Mouse (Mus musculus) cerebellum, adult 2 months (tissue): ENCODE measurements around the gene Cngb1. TPM values are rescaled to one million over a fixed set of nuclear protein-coding genes. Genes with fewer than 3 reads are reported as not detected.
"Not testable (repeated sequence)": the region's sequence is repeated elsewhere in the genome, so short reads cannot be mapped to it uniquely, and the experiment has no call there.

Experiments
- DNase-seq, 2 experiments: peaks; one replicate each; pipeline ENCODE4 v3.0.0; 2021
- H3K27ac ChIP-seq: fragments of 200-500 bp; 2 replicates; pipeline ENCODE4 v1.5.1; 2012; ENCODE audit warnings: low read length, control low read depth, inconsistent platforms; ENCODE audit not compliant: insufficient read depth
- H3K27me3 ChIP-seq: fragments of 200-500 bp; 2 replicates; pipeline ENCODE4 v1.6.1; 2012; ENCODE audit warnings: inconsistent platforms, mild to moderate bottlenecking, low read length, moderate library complexity; ENCODE audit not compliant: control insufficient read depth, insufficient read depth
- H3K4me1 ChIP-seq: fragments of 200-500 bp; 2 replicates; pipeline ENCODE4 v1.6.1; 2011; ENCODE audit warnings: low read length; ENCODE audit not compliant: control insufficient read depth, insufficient read depth
- H3K4me3 ChIP-seq: fragments of 200-500 bp; replicated peaks from 2 replicates; pipeline ENCODE3; 2011; ENCODE audit warnings: mild to moderate bottlenecking, low read depth, low read length, control low read depth; ENCODE audit not compliant: insufficient read depth
- CTCF ChIP-seq: fragments of 200-500 bp; IDR thresholded peaks from 2 replicates; pipeline ENCODE4 v1.5.1; 2011; ENCODE audit warnings: low read depth, mild to moderate bottlenecking, control low read depth, low read length, moderate library complexity, borderline replicate concordance; ENCODE audit not compliant: insufficient read depth
- POLR2A ChIP-seq: fragments of 200-500 bp; IDR thresholded peaks from 2 replicates; pipeline ENCODE4 v1.6.1; 2011; ENCODE audit warnings: low read length, control low read depth, borderline replicate concordance; ENCODE audit not compliant: insufficient read depth
- WGBS: fragments of 180-500 bp; shearing (Covaris S2); methylation state at CpG from one replicate; pipeline ENCODE4 v1.1.7; 2018; 5-methylcytosine and 5-hydroxymethylcytosine counted together
- polyA plus RNA-seq: library from polyadenylated mRNA; depleted of rRNA; stranded (reverse); fragments of >200 nt; gene quantifications from 2 replicates; pipeline ENCODE4 v1.2.3, GENCODE M21; 2012

Cngb1 gene
- polyA plus RNA-seq, 1 experiment, result 0.41 TPM

DNA sequence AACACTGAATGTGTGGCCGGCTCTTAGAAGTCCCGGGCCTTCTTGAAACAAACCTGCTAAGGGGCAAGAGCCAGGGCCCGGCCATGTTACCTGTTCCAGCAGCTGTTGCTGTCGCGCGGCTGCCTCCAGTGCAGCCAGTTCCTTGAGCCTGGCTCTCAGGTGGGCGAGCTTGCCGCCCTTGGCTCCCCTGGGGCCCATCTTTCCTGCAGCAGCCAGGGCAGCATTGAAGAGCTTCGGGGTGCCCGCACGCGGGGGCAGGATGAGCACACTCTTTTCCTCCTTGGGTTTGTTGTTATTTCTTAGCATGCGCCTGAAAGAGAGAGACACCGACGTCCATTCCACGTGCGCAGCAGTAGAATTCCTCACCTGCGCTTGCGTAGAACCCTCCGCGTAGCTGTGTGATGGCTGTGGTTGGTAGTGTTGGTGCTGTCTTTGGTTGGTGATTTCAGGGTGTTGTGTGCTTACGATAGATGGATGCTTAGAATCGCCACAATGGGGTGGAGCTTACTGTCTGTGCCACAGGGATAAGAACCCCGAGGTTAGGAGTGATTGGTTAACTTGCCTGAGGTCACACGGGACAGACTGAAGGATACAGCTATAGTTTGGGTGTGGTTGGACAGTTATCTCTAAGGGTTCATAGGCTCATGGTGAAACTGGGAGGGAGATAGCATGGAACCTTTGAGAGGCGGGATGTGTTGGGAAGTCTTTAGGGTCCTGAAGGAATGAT, 64.1 kb downstream of the Cngb1 start:
- no peak for TF ChIP-seq POLR2A
- no peak for TF ChIP-seq CTCF
- 90% methylated on average over 26 of the region's 26 CpGs for WGBS
- peaks cover 5% of the 10 kb centered on the region for H3K4me1 ChIP-seq
- no peak overlapping the region for H3K27ac ChIP-seq
- no peak for DNase-seq
- H3K27me3 ChIP-seq, result no peaks in the 10 kb centered on the region
- H3K4me3 ChIP-seq, result no peak overlapping the region

DNA sequence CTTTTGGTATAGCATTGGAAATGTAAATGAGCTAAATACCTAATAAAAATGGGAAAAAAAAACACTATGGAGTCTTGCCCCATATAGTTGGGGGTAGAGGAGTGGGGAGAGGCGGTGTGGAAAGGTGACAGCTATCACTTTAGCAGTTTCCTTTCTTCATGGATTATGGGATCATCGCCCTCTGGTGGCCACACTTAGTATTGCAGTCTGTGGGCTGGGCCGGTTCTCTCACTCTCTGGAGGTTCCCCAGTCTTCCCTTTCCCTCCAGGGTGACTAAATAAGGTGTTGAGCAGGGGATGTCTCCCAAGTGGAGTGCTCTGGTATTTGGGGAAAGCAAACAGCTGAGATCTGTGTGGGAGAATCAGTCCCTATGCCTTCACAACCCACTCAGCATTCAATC, 70.7 kb downstream of the Cngb1 start:
- Histone ChIP-seq H3K27me3 (no peaks in the 10 kb centered on the region), H3K27ac (no peak overlapping the region), H3K4me3 (no peak overlapping the region), H3K4me1 (no peaks in the 10 kb centered on the region)
- TF ChIP-seq POLR2A, result no peak
- peak; percentile 75 for TF ChIP-seq CTCF
- peak; percentile 43 to 72 for DNase-seq
- 6% methylated on average over 3 of the region's 3 CpGs for WGBS

DNA sequence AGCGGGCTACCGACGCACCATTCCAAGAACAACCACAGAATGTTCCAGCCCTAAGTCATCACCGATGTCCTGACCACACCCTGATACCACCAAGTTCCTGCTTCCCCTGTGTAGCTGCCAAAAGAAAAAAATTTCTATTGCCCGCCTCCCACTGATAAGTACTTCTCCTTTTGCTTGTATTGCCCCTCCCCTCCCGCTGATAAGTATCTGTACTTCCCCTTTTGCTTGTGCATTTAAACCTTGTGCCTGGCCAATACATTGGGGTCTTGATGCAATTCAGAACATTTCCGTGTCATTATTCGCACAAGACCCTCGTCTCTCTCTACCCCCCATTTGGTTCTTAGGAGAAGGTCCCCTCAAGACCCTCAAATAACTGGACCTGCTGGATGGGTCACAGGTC, 76.3 kb downstream of the Cngb1 start:
- WGBS, result 94% methylated on average over 9 of the region's 9 CpGs
- not testable (repeated sequence) for H3K4me1 ChIP-seq, H3K27ac ChIP-seq, H3K4me3 ChIP-seq, H3K27me3 ChIP-seq, DNase-seq

DNA sequence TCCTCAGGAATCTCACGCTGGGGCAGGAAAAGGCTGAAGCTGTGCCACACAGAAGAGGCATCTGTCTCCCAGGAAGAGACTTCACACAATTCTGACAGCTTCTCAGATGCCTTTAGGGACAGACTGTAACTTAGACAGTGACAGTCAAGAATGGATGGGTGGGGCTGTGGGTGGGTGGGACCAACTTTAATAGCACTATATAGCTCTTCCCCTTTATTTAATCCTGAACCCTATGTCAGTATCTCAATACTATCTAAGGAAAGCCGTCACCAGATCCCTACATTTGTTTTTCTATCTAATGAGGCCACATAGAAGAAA, 79.3 kb downstream of the Cngb1 start:
- no peak for TF ChIP-seq POLR2A
- TF ChIP-seq CTCF, result no peak
- no peak overlapping the region for H3K4me3 ChIP-seq
- WGBS, result 66% methylated on average over 2 of the region's 2 CpGs
- H3K4me1 ChIP-seq, result no peaks in the 10 kb centered on the region
- H3K27me3 ChIP-seq, result no peaks in the 10 kb centered on the region
- DNase-seq, result no peak
- H3K27ac ChIP-seq, result no peak overlapping the region

DNA sequence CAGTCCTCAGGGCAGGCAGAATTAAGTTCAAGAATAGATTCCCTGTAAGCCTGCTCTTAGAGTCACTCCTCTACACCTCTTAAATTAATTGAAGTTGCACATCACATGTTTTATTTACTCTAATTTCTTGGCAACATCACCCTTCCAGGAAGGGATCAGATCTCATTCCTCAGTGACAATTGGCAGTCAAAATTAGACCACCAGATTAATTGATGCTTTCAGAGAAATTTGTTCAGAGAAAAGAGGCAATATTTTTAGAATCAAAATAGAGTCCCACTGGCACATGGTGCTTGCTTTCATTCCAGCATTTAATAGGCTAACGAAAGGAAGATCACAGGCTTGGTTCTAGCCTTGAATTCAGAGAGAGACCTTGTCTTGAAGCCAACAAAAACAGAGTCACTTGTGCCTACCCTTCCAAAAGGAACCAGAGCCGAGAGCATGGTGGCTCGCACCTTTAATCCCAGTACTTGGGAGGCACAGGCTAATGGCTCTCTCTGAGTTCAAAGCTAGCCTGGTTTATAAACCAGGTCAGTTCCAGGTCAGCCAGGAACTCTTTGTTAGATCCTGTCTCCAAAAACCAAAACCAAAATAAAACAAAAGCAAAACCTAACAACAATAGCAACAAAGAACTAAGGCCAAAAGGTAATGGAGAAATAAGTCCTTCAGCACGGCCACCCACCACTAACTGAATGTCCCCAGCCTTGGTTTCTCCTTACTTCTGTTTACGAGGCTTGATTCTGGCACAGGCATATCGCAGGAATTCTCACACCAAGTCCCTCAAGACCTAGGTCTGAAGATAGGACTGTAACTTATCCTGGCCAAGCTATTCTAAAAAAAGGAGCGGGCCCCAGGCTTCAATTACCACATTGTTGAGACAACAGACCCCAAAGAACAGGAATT, 79.9 kb downstream of the Cngb1 start:
- Histone ChIP-seq H3K27ac (no peak overlapping the region), H3K27me3 (no peaks in the 10 kb centered on the region), H3K4me3 (no peak overlapping the region), H3K4me1 (no peaks in the 10 kb centered on the region)
- 57% methylated on average over 7 of the region's 7 CpGs for WGBS
- no peak for DNase-seq
- no peak for TF ChIP-seq CTCF
- TF ChIP-seq POLR2A, result no peak

DNA sequence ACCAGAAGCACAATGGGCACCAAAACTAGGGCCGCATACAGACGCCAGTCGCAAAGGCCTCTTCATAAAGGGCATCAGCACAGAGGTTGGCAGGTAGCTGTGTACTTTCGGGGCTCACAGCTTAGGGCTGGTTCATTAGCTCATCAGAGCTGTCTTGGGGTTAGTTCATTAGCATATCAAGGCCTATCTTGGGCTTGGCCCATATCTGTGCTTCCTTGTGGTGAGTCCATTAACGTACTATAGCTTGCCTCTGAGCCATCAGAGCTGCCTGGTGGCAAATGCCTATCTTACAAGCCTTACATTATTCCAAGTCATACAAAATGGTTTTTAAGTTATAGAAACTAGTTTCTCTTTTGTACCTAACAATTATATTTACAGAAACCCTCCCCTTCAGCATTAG, 82.4 kb downstream of the Cngb1 start:
- Histone ChIP-seq H3K4me1 (no peaks in the 10 kb centered on the region), H3K4me3 (no peak overlapping the region), H3K27me3 (no peaks in the 10 kb centered on the region), H3K27ac (no peak overlapping the region)
- TF ChIP-seq CTCF (no peak), POLR2A (no peak)
- 93% methylated on average over 5 of the region's 5 CpGs for WGBS
- DNase-seq, result no peak

DNA sequence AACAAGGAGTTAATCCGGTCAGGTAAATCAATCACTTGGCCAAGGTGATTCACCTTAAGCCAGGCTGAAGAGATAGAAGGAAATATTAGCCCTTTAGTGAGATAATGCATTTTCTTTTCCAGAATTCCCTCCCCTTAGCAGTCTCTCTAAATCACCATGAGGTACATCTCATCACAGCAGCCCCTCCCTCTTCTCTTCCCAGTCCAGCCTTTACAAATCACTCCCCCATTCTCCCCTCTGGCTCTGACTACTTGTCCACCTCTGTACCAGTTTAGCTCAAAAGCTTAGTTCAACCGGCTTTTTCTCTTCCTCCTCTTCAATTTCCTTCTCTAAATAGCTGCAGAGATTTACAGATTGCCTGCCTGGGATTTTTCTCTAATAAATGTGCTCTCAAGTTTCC, 85.3 kb downstream of the Cngb1 start:
- no peak for DNase-seq
- 67% methylated on average over 2 of the region's 2 CpGs for WGBS
- TF ChIP-seq POLR2A (no peak), CTCF (no peak)
- no peak overlapping the region for H3K4me3 ChIP-seq
- H3K27me3 ChIP-seq, result no peaks in the 10 kb centered on the region
- no peak overlapping the region for H3K27ac ChIP-seq
- no peaks in the 10 kb centered on the region for H3K4me1 ChIP-seq

DNA sequence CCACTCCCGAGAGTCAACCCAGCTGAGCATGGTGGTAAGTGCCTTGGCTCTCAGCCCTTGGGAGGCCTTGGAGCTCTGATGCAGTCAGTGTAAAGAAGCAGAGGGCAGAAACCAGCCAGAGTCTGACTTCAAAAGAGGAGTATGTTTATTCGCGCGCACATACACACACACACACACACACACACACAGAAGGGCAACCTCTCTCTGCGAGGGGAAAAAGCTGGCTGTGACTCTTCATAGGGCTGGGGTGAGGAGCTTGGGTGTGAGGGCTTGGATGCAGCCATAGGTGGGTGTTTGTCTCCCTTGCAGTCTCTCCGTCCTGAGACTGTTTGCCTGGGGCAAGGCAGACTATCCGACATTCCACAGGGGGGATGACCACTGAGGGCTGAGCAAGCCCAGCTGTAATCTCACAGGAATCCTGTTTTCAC, 85.8 kb downstream of the Cngb1 start:
- Histone ChIP-seq H3K27me3 (no peaks in the 10 kb centered on the region), H3K4me1 (no peaks in the 10 kb centered on the region), H3K27ac (no peak overlapping the region), H3K4me3 (no peak overlapping the region)
- DNase-seq, result no peak
- TF ChIP-seq POLR2A (no peak), CTCF (no peak)
- WGBS, result 61% methylated on average over 7 of the region's 7 CpGs
